Mouse (Mus musculus) intestine, embryonic 14.5 days (tissue): Measurements from ENCODE around the gene Qk. TPM values are rescaled to one million over a fixed set of nuclear protein-coding genes. Genes with fewer than 3 reads are reported as not detected.

Experiments
- ATAC-seq: fragments of 200-750 bp; cut with Nextera tagmentation; replicated peaks from 2 replicates; pipeline ENCODE4 v1.8.0; 2017; ENCODE audit warnings: low read depth, moderate number of reproducible peaks, moderate TSS enrichment, moderate library complexity; ENCODE audit not compliant: low FRiP score, low TSS enrichment
- DNase-seq: peaks from one replicate; pipeline ENCODE4 v3.0.0-alpha.2; 2018; ENCODE audit warnings: low spot score
- H3K27ac ChIP-seq: fragments of 300-500 bp; sonication (generic); 2 replicates; pipeline ENCODE4 v1.5.1; 2014; ENCODE audit warnings: low read depth, mild to moderate bottlenecking, control low read depth
- H3K27me3 ChIP-seq: fragments of 300-500 bp; sonication (generic); replicated peaks from 2 replicates; pipeline ENCODE4 v1.6.1; 2014; ENCODE audit warnings: low read length, control low read depth; ENCODE audit not compliant: control insufficient read depth, insufficient read depth
- H3K36me3 ChIP-seq: fragments of 300-500 bp; sonication (generic); 2 replicates; pipeline ENCODE4 v1.6.1; 2014; ENCODE audit warnings: low read length, control low read depth; ENCODE audit not compliant: control insufficient read depth, insufficient read depth
- H3K4me1 ChIP-seq: fragments of 300-500 bp; sonication (generic); replicated peaks from 2 replicates; pipeline ENCODE4 v1.6.1; 2014; ENCODE audit warnings: low read length, control low read depth, mixed read lengths; ENCODE audit not compliant: control insufficient read depth, insufficient read depth
- H3K4me2 ChIP-seq: fragments of 300-500 bp; sonication (generic); 2 replicates; pipeline ENCODE4 v1.6.1; 2014; ENCODE audit warnings: low read length
- H3K4me3 ChIP-seq: fragments of 300-500 bp; sonication (generic); 2 replicates; pipeline ENCODE4 v1.5.1; 2014; ENCODE audit warnings: low read depth, low read length, control low read depth, mixed read lengths
- H3K9ac ChIP-seq: fragments of 300-500 bp; sonication (generic); 2 replicates; pipeline ENCODE4 v1.6.1; 2014; ENCODE audit warnings: mild to moderate bottlenecking, low read length
- H3K9me3 ChIP-seq: fragments of 300-500 bp; sonication (generic); 2 replicates; pipeline ENCODE4 v1.6.1; 2016; ENCODE audit warnings: low read length, control low read depth; ENCODE audit not compliant: control insufficient read depth
- WGBS: fragments of 180-500 bp; shearing (Covaris S2); extraction: QIAGEN DNeasy Blood & Tissue Kit; methylation state at CpG from one replicate; pipeline ENCODE4 v1.1.7; 2014; 5-methylcytosine and 5-hydroxymethylcytosine counted together
- polyA plus RNA-seq: library from polyadenylated mRNA; unstranded; fragments of >200 nt; fragmentation: Nextera tagmentation; extraction: Ambion mirVana; gene quantifications from 2 replicates; pipeline ENCODE4 v1.2.1, GENCODE M21; 2014

Qk gene
- polyA plus RNA-seq, 1 experiment from 2014 or later = 23.1 TPM

GRCm38 (mm10) chr17:10266207-10266606 lies 53.4 kb downstream of the Qk start:
- Histone ChIP-seq H3K27me3 (no peaks in the 10 kb centered on the region), H3K9ac (no peak overlapping the region), H3K4me1 (no peaks in the 10 kb centered on the region), H3K36me3 (peaks cover 3% of the 10 kb centered on the region; the same call in 1 of the 2 replicates), H3K4me2 (no peak overlapping the region), H3K9me3 (no peaks in the 10 kb centered on the region), H3K27ac (no peak overlapping the region), H3K4me3 (no peak overlapping the region)
- DNase-seq (no peak), ATAC-seq (no peak)
- 77% methylated on average over 4 of the region's 4 CpGs for whole genome bisulfite sequencing

GRCm38 (mm10) chr17:10251252-10251958 lies 68.2 kb downstream of the Qk start:
- H3K9me3 ChIP-seq = no peaks in the 10 kb centered on the region
- no peaks in the 10 kb centered on the region for H3K36me3 ChIP-seq
- no peak overlapping the region for H3K4me3 ChIP-seq
- H3K9ac ChIP-seq = no peak overlapping the region
- no peak overlapping the region for H3K27ac ChIP-seq
- H3K4me2 ChIP-seq = no peak overlapping the region
- no peaks in the 10 kb centered on the region for H3K27me3 ChIP-seq
- 57% methylated on average over 4 of the region's 4 CpGs for WGBS
- no peaks in the 10 kb centered on the region for H3K4me1 ChIP-seq
- ATAC-seq (no peak), DNase-seq (no peak)

- Histone ChIP-seq H3K27ac (no peak overlapping the region), H3K4me2 (no peak overlapping the region), H3K4me3 (no peak overlapping the region), H3K4me1 (0 out of 2 replicates have a peak, but pooled peaks cover 3% of the 10 kb centered on the region), H3K9me3 (no peaks in the 10 kb centered on the region), H3K36me3 (no peaks in the 10 kb centered on the region), H3K9ac (no peak overlapping the region), H3K27me3 (no peaks in the 10 kb centered on the region)
- ATAC-seq (no peak), DNase-seq (no peak)
- 85% methylated on average over 1 of the region's 1 CpGs for WGBS
Observed at GRCm38 (mm10) chr17:10240081-10240480, 79.6 kb downstream of the Qk start.

GRCm38 (mm10) chr17:10236595-10236994 lies 83.1 kb downstream of the Qk start:
- no peak overlapping the region for H3K4me3 ChIP-seq
- ATAC-seq (no peak), DNase-seq (no peak)
- no peak overlapping the region for H3K9ac ChIP-seq
- no peak overlapping the region for H3K4me2 ChIP-seq
- H3K4me1 ChIP-seq = 0 out of 2 replicates have a peak, but pooled peaks cover 3% of the 10 kb centered on the region
- no peaks in the 10 kb centered on the region for H3K27me3 ChIP-seq
- no peaks in the 10 kb centered on the region for H3K9me3 ChIP-seq
- WGBS = 95% methylated on average over 2 of the region's 2 CpGs
- H3K27ac ChIP-seq = no peak overlapping the region
- no peaks in the 10 kb centered on the region for H3K36me3 ChIP-seq

- no peaks in the 10 kb centered on the region for H3K36me3 ChIP-seq
- no peak for DNase-seq
- WGBS = 92% methylated on average over 3 of the region's 3 CpGs
- H3K9ac ChIP-seq = no peak overlapping the region
- H3K9me3 ChIP-seq = no peaks in the 10 kb centered on the region
- ATAC-seq = no peak
- no peaks in the 10 kb centered on the region for H3K27me3 ChIP-seq
- no peaks in the 10 kb centered on the region for H3K4me1 ChIP-seq
- no peak overlapping the region for H3K27ac ChIP-seq
- H3K4me2 ChIP-seq = no peak overlapping the region
- no peak overlapping the region for H3K4me3 ChIP-seq
Observed at GRCm38 (mm10) chr17:10232406-10232805, 87.2 kb downstream of the Qk start.

GRCm38 (mm10) chr17:10227798-10228538 lies 91.7 kb downstream of the Qk start:
- no peak for DNase-seq
- H3K9ac ChIP-seq = no peak overlapping the region
- no peaks in the 10 kb centered on the region for H3K4me1 ChIP-seq
- ATAC-seq = no peak
- WGBS = 79% methylated on average over 3 of the region's 3 CpGs
- no peaks in the 10 kb centered on the region for H3K9me3 ChIP-seq
- no peaks in the 10 kb centered on the region for H3K36me3 ChIP-seq
- H3K27ac ChIP-seq = no peak overlapping the region
- no peaks in the 10 kb centered on the region for H3K27me3 ChIP-seq
- H3K4me3 ChIP-seq = no peak overlapping the region
- no peak overlapping the region for H3K4me2 ChIP-seq

GRCm38 (mm10) chr17:10216164-10216563 lies 103.5 kb downstream of the Qk start:
- Histone ChIP-seq H3K9me3 (no peaks in the 10 kb centered on the region), H3K27ac (no peak overlapping the region), H3K36me3 (peaks cover 23% of the 10 kb centered on the region; the same call in 1 of the 2 replicates), H3K9ac (no peak overlapping the region), H3K4me1 (no peaks in the 10 kb centered on the region), H3K4me2 (no peak overlapping the region), H3K27me3 (no peaks in the 10 kb centered on the region), H3K4me3 (no peak overlapping the region)
- no peak for ATAC-seq
- DNase-seq = no peak
- 80% methylated on average over 5 of the region's 5 CpGs for WGBS

GRCm38 (mm10) chr17:10209154-10209777 lies 110.4 kb downstream of the Qk start:
- Histone ChIP-seq H3K36me3 (peaks cover 27% of the 10 kb centered on the region), H3K27me3 (no peaks in the 10 kb centered on the region), H3K4me3 (no peak overlapping the region), H3K27ac (no peak overlapping the region), H3K4me2 (no peak overlapping the region), H3K9ac (no peak overlapping the region), H3K4me1 (no peaks in the 10 kb centered on the region), H3K9me3 (no peaks in the 10 kb centered on the region)
- ATAC-seq = no peak
- no peak for DNase-seq
- WGBS = 54% methylated on average over 12 of the region's 12 CpGs
